Mouse (Mus musculus) kidney, postnatal 25 days (tissue): ENCODE data around the gene Pygm.
A peak's percentile ranks its signal among the peaks of the same experiment; 100 is the strongest.

Source experiments
- DNase-seq, 2 experiments: peaks; one replicate each; pipeline ENCODE4 v3.0.0; 2021; ENCODE audit warnings: mixed read lengths in 2 of 2

The Pygm gene

GRCm38 (mm10) chr19:6386234-6386633, 2.0 kb downstream of the Pygm start:
- DNase-seq = no peak

GRCm38 (mm10) chr19:6388006-6388405, 3.8 kb downstream of the Pygm start:
- no peak for DNase-seq

- DNase-seq = no peak
Measured at GRCm38 (mm10) chr19:6389803-6390202, 5.6 kb downstream of the Pygm start.

- DNase-seq = no peak
Measured at GRCm38 (mm10) chr19:6390251-6390650, 6.1 kb downstream of the Pygm start.

- peak in 1 of 2 experiments; percentile 36 for DNase-seq
Measured at GRCm38 (mm10) chr19:6392743-6393393, 8.7 kb downstream of the Pygm start.

- peak in 1 of 2 experiments; percentile 28 for DNase-seq
Measured at GRCm38 (mm10) chr19:6393637-6394036, 9.4 kb downstream of the Pygm start.

GRCm38 (mm10) chr19:6396237-6396636, 12.0 kb downstream of the Pygm start:
- no peak for DNase-seq

- DNase-seq = peak; percentile 36 to 53
Measured at GRCm38 (mm10) chr19:6397582-6398249, 13.5 kb downstream of the Pygm start.

- DNase-seq = peak; percentile 79 to 89
Measured at GRCm38 (mm10) chr19:6398447-6399284, 14.5 kb downstream of the Pygm start.

- peak; percentile 59 to 90 for DNase-seq
Measured at GRCm38 (mm10) chr19:6399285-6400095, 15.3 kb downstream of the Pygm start, which contains the start of gene Rasgrp2. Gene Rasgrp2, plus strand, starts transcription at chr19:6399340.

GRCm38 (mm10) chr19:6400096-6401086, 16.2 kb downstream of the Pygm start:
- DNase-seq = peak; percentile 21 to 53

GRCm38 (mm10) chr19:6401131-6401815, 17.1 kb downstream of the Pygm start:
- peak; percentile 84 to 86 for DNase-seq

- DNase-seq = peak; percentile 67 to 79
Measured at GRCm38 (mm10) chr19:6401951-6402350, 17.8 kb downstream of the Pygm start.

GRCm38 (mm10) chr19:6403869-6404268, 19.7 kb downstream of the Pygm start:
- DNase-seq = no peak

GRCm38 (mm10) chr19:6405433-6405832, 21.2 kb downstream of the Pygm start:
- no peak for DNase-seq

GRCm38 (mm10) chr19:6407109-6407508, 22.9 kb downstream of the Pygm start:
- no peak for DNase-seq

GRCm38 (mm10) chr19:6407816-6408510, 23.8 kb downstream of the Pygm start:
- DNase-seq = no peak

GRCm38 (mm10) chr19:6408749-6409148, 24.6 kb downstream of the Pygm start:
- peak; percentile 26 to 56 for DNase-seq

- no peak for DNase-seq
Measured at GRCm38 (mm10) chr19:6409176-6409575, 25.0 kb downstream of the Pygm start.

GRCm38 (mm10) chr19:6409936-6410335, 25.7 kb downstream of the Pygm start:
- no peak for DNase-seq
